Mouse (Mus musculus) embryonic facial prominence, embryonic 14.5 days (tissue): ENCODE measurements at regions not wholly inside any gene's neighbourhood (a gene's known extent, or its start where the extent isn't known, plus 50 kb on each side); places are given as distances from the start of the nearest gene placed in this dataset.

Experiments used
- ATAC-seq: fragments of 200-750 bp; cut with Nextera tagmentation; 2 replicates; pipeline ENCODE4 v1.8.0; 2017; ENCODE audit warnings: low read depth, moderate number of reproducible peaks, moderate TSS enrichment
- DNase-seq: peaks from one replicate; pipeline ENCODE4 v3.0.0-alpha.2; 2015; ENCODE audit warnings: low spot score
- H3K27ac ChIP-seq: fragments of 300-500 bp; sonication (generic); replicated peaks from 2 replicates; pipeline ENCODE4 v1.5.1; 2014; ENCODE audit warnings: low read depth, mild to moderate bottlenecking, low read length, moderate library complexity
- H3K27me3 ChIP-seq: fragments of 300-500 bp; sonication (generic); replicated peaks from 2 replicates; pipeline ENCODE4 v1.6.1; 2014; ENCODE audit warnings: low read length; ENCODE audit not compliant: control insufficient read depth, insufficient read depth
- H3K36me3 ChIP-seq: fragments of 300-500 bp; sonication (generic); 2 replicates; pipeline ENCODE4 v1.6.1; 2014; ENCODE audit warnings: low read length, mixed read lengths; ENCODE audit not compliant: control insufficient read depth, insufficient read depth
- H3K4me1 ChIP-seq: fragments of 300-500 bp; sonication (generic); 2 replicates; pipeline ENCODE4 v1.6.1; 2014; ENCODE audit warnings: antibody characterized with exemption, low read length; ENCODE audit not compliant: control insufficient read depth, insufficient read depth
- H3K4me2 ChIP-seq: fragments of 300-500 bp; sonication (generic); 2 replicates; pipeline ENCODE4 v1.6.1; 2014; ENCODE audit warnings: low read depth, mild to moderate bottlenecking, low read length, moderate library complexity, mixed read lengths
- H3K4me3 ChIP-seq: fragments of 300-500 bp; sonication (generic); 2 replicates; pipeline ENCODE4 v1.5.1; 2014; ENCODE audit warnings: low read depth, mild to moderate bottlenecking, low read length
- H3K9ac ChIP-seq: fragments of 300-500 bp; sonication (generic); 2 replicates; pipeline ENCODE4 v1.6.1; 2014; ENCODE audit warnings: low read depth, mild to moderate bottlenecking, low read length, moderate library complexity, mixed read lengths
- H3K9me3 ChIP-seq: fragments of 300-500 bp; sonication (generic); 2 replicates; pipeline ENCODE4 v1.6.1; 2016; ENCODE audit warnings: low read length; ENCODE audit not compliant: control insufficient read depth
- WGBS: fragments of 180-500 bp; shearing (Covaris S2); extraction: QIAGEN DNeasy Blood & Tissue Kit; methylation state at CpG from one replicate; pipeline ENCODE4 v1.1.7; 2014; 5-methylcytosine and 5-hydroxymethylcytosine counted together

- Histone ChIP-seq H3K36me3 (no peaks in the 10 kb centered on the region), H3K9me3 (no peaks in the 10 kb centered on the region), H3K4me3 (no peak overlapping the region), H3K27ac (no peak overlapping the region), H3K9ac (no peak overlapping the region), H3K4me2 (no peak overlapping the region), H3K27me3 (no peaks in the 10 kb centered on the region), H3K4me1 (no peaks in the 10 kb centered on the region)
- ATAC-seq (no peak), DNase-seq (peak; percentile 52)
- WGBS, result 88% methylated on average over 5 of the region's 5 CpGs
Observed at GRCm38 (mm10) chr2:106161877-106162276, 158.5 kb upstream of the Dnajc24 start.

DNA sequence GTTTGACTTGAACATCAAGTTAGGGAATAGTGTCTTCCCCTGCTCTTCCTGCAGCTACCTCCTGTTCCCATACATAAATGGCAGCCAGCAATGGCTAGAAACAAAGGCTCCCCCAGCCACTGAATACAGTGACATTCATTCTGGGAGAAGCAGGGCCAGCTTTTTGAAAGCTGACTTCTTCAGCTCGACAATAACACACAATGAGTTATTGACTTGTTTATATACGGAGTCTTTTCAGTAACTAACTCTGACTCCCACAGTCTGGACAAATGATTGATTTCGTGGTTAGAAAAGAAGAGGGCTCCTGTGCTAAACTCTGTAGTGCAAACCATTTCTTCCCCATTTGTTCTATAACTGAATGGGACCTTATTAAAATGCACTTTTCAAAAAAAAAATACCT lies 146.4 kb upstream of the Dnajc24 start:
- no peak overlapping the region for H3K27ac ChIP-seq
- H3K4me3 ChIP-seq, result no peak overlapping the region
- ATAC-seq (no peak), DNase-seq (no peak)
- H3K9ac ChIP-seq, result no peak overlapping the region
- no peaks in the 10 kb centered on the region for H3K9me3 ChIP-seq
- no peaks in the 10 kb centered on the region for H3K4me1 ChIP-seq
- no peak overlapping the region for H3K4me2 ChIP-seq
- H3K36me3 ChIP-seq, result no peaks in the 10 kb centered on the region
- WGBS, result 49% methylated on average over 3 of the region's 3 CpGs
- H3K27me3 ChIP-seq, result no peaks in the 10 kb centered on the region

DNA sequence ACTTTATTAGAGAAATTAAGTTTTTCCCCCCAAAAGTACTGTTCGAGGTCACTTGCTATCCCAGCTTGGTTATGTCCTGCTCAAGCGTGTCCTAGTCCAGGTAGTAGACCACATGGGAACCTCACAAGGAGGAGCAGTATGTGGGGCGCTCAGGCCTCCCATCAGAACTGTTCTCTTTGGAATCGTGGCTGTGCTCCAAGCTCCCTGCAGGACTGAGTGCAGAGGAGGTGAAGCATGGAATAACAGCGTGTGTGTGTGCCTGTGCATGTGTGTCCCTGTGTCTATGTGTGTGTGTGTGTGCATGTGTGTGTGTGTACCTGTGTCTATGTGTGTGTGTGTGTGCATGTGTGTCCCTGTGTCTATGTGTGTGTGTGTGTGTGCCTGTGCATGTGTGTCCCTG lies 137.6 kb upstream of the Dnajc24 start:
- H3K27ac ChIP-seq, result no peak overlapping the region
- H3K4me2 ChIP-seq, result no peak overlapping the region
- H3K36me3 ChIP-seq, result no peaks in the 10 kb centered on the region
- no peaks in the 10 kb centered on the region for H3K27me3 ChIP-seq
- DNase-seq (no peak), ATAC-seq (no peak)
- 93% methylated on average over 5 of the region's 5 CpGs for WGBS
- no peaks in the 10 kb centered on the region for H3K9me3 ChIP-seq
- H3K4me1 ChIP-seq, result no peaks in the 10 kb centered on the region
- no peak overlapping the region for H3K9ac ChIP-seq
- no peak overlapping the region for H3K4me3 ChIP-seq

DNA sequence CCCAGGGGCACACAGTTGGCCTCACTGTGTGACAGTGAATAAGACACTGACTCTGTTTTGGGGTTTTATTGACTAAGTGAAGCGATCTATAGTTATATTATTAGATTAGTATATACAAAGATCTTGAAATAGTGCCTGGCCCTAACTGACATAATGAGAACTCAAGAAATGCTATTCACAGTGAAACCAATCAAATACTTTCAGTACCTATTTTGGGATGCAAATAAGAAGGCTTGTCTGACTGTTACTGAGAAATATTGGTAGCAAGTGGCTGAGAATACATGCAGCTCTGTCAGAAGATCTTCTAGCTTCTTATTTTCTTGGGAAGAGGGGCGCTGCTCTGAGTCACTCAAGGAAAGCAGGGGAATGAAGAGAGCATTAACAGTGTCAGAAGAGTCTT lies 97.7 kb upstream of the Dnajc24 start:
- Histone ChIP-seq H3K36me3 (no peaks in the 10 kb centered on the region), H3K27ac (no peak overlapping the region), H3K4me2 (no peak overlapping the region), H3K9ac (no peak overlapping the region), H3K27me3 (no peaks in the 10 kb centered on the region), H3K4me3 (no peak overlapping the region), H3K4me1 (no peaks in the 10 kb centered on the region), H3K9me3 (no peaks in the 10 kb centered on the region)
- 84% methylated on average over 2 of the region's 2 CpGs for WGBS
- DNase-seq (no peak), ATAC-seq (no peak)

DNA sequence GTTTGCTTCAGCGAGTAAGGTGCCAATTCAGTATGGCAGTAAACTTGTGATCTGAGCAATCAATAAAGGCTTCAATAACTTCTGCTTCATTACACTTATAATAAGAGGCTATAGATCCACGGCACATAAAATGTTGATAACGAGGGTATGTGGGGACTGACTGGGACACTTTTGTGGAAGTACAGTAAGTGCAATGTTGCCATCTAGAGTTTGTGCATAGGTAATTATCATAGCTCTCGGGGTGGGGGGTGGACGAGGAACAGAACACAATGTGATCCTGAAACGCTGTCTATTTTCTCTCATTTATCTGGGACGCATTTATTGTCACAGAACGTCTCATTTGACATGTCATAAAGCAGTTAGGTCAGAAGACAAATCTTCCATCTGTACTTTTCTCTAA lies 82.8 kb upstream of the Dnajc24 start:
- Histone ChIP-seq H3K4me2 (no peak overlapping the region), H3K36me3 (no peaks in the 10 kb centered on the region), H3K27me3 (no peaks in the 10 kb centered on the region; the same call in 1 of the 2 replicates), H3K9me3 (no peaks in the 10 kb centered on the region), H3K27ac (no peak overlapping the region), H3K4me1 (no peaks in the 10 kb centered on the region), H3K4me3 (no peak overlapping the region), H3K9ac (no peak overlapping the region)
- DNase-seq (peak; percentile 34), ATAC-seq (no peak)
- 64% methylated on average over 8 of the region's 8 CpGs for WGBS

- WGBS, result 20% methylated on average over 11 of the region's 11 CpGs
- H3K9me3 ChIP-seq, result no peaks in the 10 kb centered on the region
- ATAC-seq (no peak), DNase-seq (peak; percentile 60)
- H3K4me2 ChIP-seq, result no peak overlapping the region
- H3K27ac ChIP-seq, result no peak overlapping the region
- H3K4me1 ChIP-seq, result no peaks in the 10 kb centered on the region
- no peaks in the 10 kb centered on the region for H3K36me3 ChIP-seq
- no peak overlapping the region for H3K9ac ChIP-seq
- H3K4me3 ChIP-seq, result no peak overlapping the region
- H3K27me3 ChIP-seq, result no peaks in the 10 kb centered on the region; the same call in 1 of the 2 replicates
Observed at GRCm38 (mm10) chr2:106083801-106084800, 80.8 kb upstream of the Dnajc24 start.

- WGBS, result 62% methylated on average over 8 of the region's 8 CpGs
- H3K4me2 ChIP-seq, result no peak overlapping the region
- no peak overlapping the region for H3K27ac ChIP-seq
- no peak for DNase-seq
- no peaks in the 10 kb centered on the region for H3K9me3 ChIP-seq
- H3K4me1 ChIP-seq, result no peaks in the 10 kb centered on the region
- no peaks in the 10 kb centered on the region for H3K36me3 ChIP-seq
- H3K27me3 ChIP-seq, result no peaks in the 10 kb centered on the region; the same call in 1 of the 2 replicates
- H3K9ac ChIP-seq, result no peak overlapping the region
- H3K4me3 ChIP-seq, result no peak overlapping the region
- no peak for ATAC-seq
Observed at GRCm38 (mm10) chr2:106083001-106083400, 79.7 kb upstream of the Dnajc24 start.

- no peak for ATAC-seq
- peak; percentile 68 for DNase-seq
- Histone ChIP-seq H3K27ac (no peak overlapping the region), H3K4me1 (no peaks in the 10 kb centered on the region), H3K4me2 (no peak overlapping the region), H3K27me3 (no peaks in the 10 kb centered on the region; the same call in 1 of the 2 replicates), H3K9ac (no peak overlapping the region), H3K4me3 (no peak overlapping the region), H3K36me3 (no peaks in the 10 kb centered on the region), H3K9me3 (no peaks in the 10 kb centered on the region)
- 4% methylated on average over 7 of the region's 7 CpGs for WGBS
Observed at GRCm38 (mm10) chr2:106081951-106082350, 78.6 kb upstream of the Dnajc24 start.

DNA sequence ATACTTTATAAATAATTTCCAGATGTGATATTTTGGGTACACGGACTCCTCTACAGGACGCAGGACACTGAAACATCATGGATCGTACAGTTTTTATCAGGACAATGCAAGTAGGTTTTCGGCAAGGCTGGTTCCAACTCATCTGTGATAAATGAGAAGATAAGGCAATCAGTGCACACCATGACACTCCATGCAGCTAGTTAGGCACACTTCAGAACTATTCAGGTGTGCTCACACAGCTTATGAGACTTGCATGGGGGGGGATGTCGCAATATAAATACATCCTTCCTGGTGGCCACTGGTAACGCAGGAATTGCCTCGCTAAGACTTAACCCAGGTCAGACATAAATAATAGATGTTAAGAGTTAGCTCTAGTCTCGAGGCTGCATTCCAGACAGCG lies 77.3 kb upstream of the Dnajc24 start:
- H3K27ac ChIP-seq, result no peak overlapping the region
- no peaks in the 10 kb centered on the region for H3K4me1 ChIP-seq
- H3K4me3 ChIP-seq, result no peak overlapping the region
- H3K4me2 ChIP-seq, result no peak overlapping the region
- no peak overlapping the region for H3K9ac ChIP-seq
- no peaks in the 10 kb centered on the region; the same call in 1 of the 2 replicates for H3K27me3 ChIP-seq
- no peaks in the 10 kb centered on the region for H3K36me3 ChIP-seq
- no peaks in the 10 kb centered on the region for H3K9me3 ChIP-seq
- WGBS, result 60% methylated on average over 9 of the region's 9 CpGs
- DNase-seq (no peak), ATAC-seq (no peak)
